Mouse (Mus musculus) liver, postnatal 0 days (tissue): ENCODE measurements at regions not wholly inside any gene's neighbourhood (a gene's known extent, or its start where the extent isn't known, plus 50 kb on each side); places are given as distances from the start of the nearest gene placed in this dataset. TPM values are rescaled to one million over a fixed set of nuclear protein-coding genes. Genes with fewer than 3 reads are reported as not detected.

Experiments
- ATAC-seq: fragments of 200-750 bp; cut with Nextera tagmentation; 2 replicates; pipeline ENCODE4 v1.8.0; 2017; ENCODE audit warnings: mild to moderate bottlenecking, moderate library complexity
- DNase-seq: peaks from one replicate; pipeline ENCODE4 v3.0.0-alpha.2; 2016
- H3K27ac ChIP-seq: fragments of 300-500 bp; sonication (generic); 2 replicates; pipeline ENCODE4 v1.5.1; 2014; ENCODE audit warnings: antibody characterized with exemption, moderate library complexity, mild to moderate bottlenecking, low read depth
- H3K27me3 ChIP-seq: fragments of 300-500 bp; sonication (generic); 2 replicates; pipeline ENCODE4 v1.6.1; 2014; ENCODE audit warnings: low read length, control low read depth, mixed read lengths; ENCODE audit not compliant: insufficient read depth
- H3K36me3 ChIP-seq: fragments of 300-500 bp; sonication (generic); replicated peaks from 2 replicates; pipeline ENCODE4 v1.6.1; 2014; ENCODE audit warnings: mild to moderate bottlenecking, control low read depth, low read length, moderate library complexity, mixed read lengths; ENCODE audit not compliant: insufficient read depth
- H3K4me1 ChIP-seq: fragments of 300-500 bp; sonication (generic); 2 replicates; pipeline ENCODE4 v1.6.1; 2014; ENCODE audit warnings: antibody characterized with exemption, mild to moderate bottlenecking, control low read depth; ENCODE audit not compliant: insufficient read depth
- H3K4me2 ChIP-seq: fragments of 300-500 bp; sonication (generic); 2 replicates; pipeline ENCODE4 v1.6.1; 2014; ENCODE audit warnings: low read depth, mild to moderate bottlenecking, low read length, moderate library complexity, mixed read lengths
- H3K4me3 ChIP-seq: fragments of 300-500 bp; sonication (generic); 2 replicates; pipeline ENCODE4 v1.5.1; 2014; ENCODE audit warnings: low read depth, low read length
- H3K9ac ChIP-seq: fragments of 300-500 bp; sonication (generic); replicated peaks from 2 replicates; pipeline ENCODE4 v1.6.1; 2014; ENCODE audit warnings: mild to moderate bottlenecking, moderate library complexity
- H3K9me3 ChIP-seq: fragments of 300-500 bp; sonication (generic); 2 replicates; pipeline ENCODE4 v1.6.1; 2016; ENCODE audit warnings: mild to moderate bottlenecking, control low read depth, low read length, mixed read lengths
- CTCF ChIP-seq: sonication (generic); IDR thresholded peaks from 2 replicates; pipeline ENCODE4 v1.5.1; 2016; ENCODE audit warnings: antibody characterized with exemption, low read depth
- EP300 ChIP-seq: IDR thresholded peaks from 2 replicates; pipeline ENCODE4 v1.6.1; 2016; ENCODE audit warnings: antibody characterized with exemption, low read depth, mild to moderate bottlenecking
- WGBS: fragments of 180-500 bp; shearing (Covaris S2); extraction: QIAGEN DNeasy Blood & Tissue Kit; methylation state at CpG from one replicate; pipeline ENCODE4 v1.1.7; 2014; ENCODE audit not compliant: insufficient replicate concordance; 5-methylcytosine and 5-hydroxymethylcytosine counted together
- microRNA-seq: library from miRNA; unstranded; fragments of <30 nt; microRNA quantifications from one replicate; pipeline ENCODE4, GENCODE M21; 2016

GRCm38 (mm10) chr12:35203398-35203797 is 156.4 kb downstream of the Snx13 start:
- Histone ChIP-seq H3K9ac (no peak overlapping the region), H3K4me3 (no peak overlapping the region), H3K9me3 (no peaks in the 10 kb centered on the region), H3K4me2 (no peak overlapping the region), H3K27me3 (no peaks in the 10 kb centered on the region), H3K27ac (no peak overlapping the region), H3K4me1 (no peaks in the 10 kb centered on the region), H3K36me3 (no peaks in the 10 kb centered on the region)
- TF ChIP-seq EP300 = no peak
- no peak for TF ChIP-seq CTCF
- WGBS = 45% methylated on average over 1 of the region's 1 CpGs
- no peak for ATAC-seq
- DNase-seq = no peak

DNA sequence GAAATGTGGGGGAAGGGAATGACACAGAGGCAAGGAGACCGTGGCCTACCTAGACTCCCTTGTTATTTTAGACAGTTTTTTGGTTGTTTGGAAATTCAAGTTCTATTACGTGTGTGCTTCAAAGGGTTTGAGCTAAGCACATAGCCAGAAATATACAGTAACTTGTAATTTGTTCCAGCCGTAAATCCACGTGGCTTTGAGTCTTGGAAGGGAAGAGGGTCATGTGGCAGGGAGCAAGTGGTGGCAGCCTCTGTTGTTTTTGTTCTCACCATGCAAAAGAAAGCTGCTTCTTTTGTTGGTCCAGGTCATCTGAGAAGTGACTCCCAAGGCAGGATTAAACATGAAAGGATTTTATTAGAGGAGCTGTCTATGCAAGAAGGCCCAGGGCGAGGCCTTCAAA is 153.1 kb downstream of the Snx13 start:
- H3K9me3 ChIP-seq = no peaks in the 10 kb centered on the region
- no peak overlapping the region for H3K27ac ChIP-seq
- TF ChIP-seq CTCF (no peak), EP300 (no peak)
- H3K4me2 ChIP-seq = no peak overlapping the region
- H3K4me3 ChIP-seq = no peak overlapping the region
- H3K4me1 ChIP-seq = no peaks in the 10 kb centered on the region
- no peak for DNase-seq
- H3K27me3 ChIP-seq = no peaks in the 10 kb centered on the region
- no peak overlapping the region for H3K9ac ChIP-seq
- 81% methylated on average over 5 of the region's 5 CpGs for WGBS
- no peaks in the 10 kb centered on the region for H3K36me3 ChIP-seq
- no peak for ATAC-seq

Small RNA genes in the stretch of these regions (microRNA-seq; reads per million reads assigned to microRNA genes)
- gene Gm44396 = not detected
